Mouse (Mus musculus): Measurements from ENCODE around the gene Tbc1d9b. TPM values are rescaled to one million over a fixed set of nuclear protein-coding genes. Genes with fewer than 3 reads are reported as not detected.
"Not testable (repeated sequence)": the region's sequence is repeated elsewhere in the genome, so short reads cannot be mapped to it uniquely, and the experiment has no call there.

Gene Tbc1d9b
- 37.4 and 52.9 TPM in 2 replicates for polyA plus RNA-seq (2012; rRNA removed)

DNA sequence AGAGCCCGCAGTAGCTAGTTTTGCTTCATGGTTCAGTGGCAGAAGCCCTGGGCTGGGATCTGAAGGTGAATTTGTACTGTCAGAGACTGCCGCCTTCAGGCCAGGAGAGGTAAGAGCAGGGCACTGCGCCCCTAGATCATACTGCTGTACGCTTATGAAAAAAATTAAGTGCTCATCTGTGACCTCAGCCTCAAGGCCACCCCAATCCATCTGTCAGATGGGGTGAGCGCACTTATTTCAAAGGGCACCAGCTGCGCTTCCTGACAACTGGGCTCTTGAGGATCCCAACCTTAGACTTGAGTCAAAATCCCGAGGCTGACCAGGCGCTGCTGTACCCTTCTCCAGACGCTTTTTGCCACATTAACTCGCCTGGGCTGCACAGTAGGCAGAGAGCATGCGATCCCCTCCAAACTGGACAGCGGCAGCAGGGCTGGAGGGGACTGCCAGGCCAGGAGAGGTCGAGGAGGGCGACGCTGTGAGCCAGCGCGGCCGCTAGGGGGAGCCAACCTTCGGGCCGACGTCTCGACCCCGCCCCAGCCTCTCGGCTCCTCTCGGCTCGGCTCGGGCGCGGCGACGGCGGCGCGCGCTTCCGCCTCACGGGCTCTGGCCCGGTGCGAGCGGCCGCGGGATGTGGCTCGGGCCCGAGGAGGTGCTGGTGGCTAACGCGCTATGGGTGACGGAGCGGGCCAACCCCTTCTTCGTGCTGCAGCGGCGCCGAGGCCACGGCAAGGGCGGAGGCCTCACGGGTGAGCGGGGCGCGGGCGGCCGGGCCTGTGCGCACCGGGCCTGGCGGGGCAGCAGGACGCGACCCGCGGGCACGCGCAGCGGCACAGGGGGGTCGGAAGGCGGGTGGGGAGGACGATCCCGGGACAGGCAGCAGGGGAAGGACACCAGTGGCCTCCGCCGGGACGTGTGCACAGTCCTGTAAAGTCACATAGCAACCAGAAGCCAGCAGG lies at the start of gene Tbc1d9b:
Tbc1d9b (plus strand) TSS at position 586 of the 956 bp plus-strand sequence.
- TF ChIP-seq CTCF (IDR thresholded peaks at IDR 0.05; ENCODE audit: borderline replicate concordance, extremely low read depth, insufficient read depth, insufficient read length), result peak; percentile 96
- peak; percentile 97 for TF ChIP-seq POLR2A (IDR thresholded peaks at IDR 0.05; ENCODE audit: borderline replicate concordance, extremely low read depth, insufficient read depth, insufficient read length, poor library complexity, severe bottlenecking)
- DNase-seq (ENCODE audit: low read depth), result peak; percentile 94

DNA sequence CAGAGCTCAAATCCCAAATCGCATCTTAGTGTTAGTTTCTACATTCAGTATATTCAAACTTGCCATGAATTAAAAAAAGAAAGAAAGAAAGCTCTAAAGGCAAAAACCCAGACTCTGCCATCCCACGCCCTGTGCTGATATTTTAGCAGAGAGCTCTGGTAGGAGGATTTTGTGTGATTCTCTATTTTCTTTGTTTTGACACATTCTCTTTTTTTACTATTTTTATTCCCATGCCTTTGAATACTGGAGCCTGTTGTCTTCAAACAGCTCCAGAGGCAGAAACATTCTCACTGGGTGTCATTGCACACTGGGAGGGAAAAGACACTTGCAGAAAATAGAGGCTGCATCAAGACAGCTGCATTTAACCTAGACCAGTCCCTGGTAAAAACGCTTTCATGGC lies 45.0 kb upstream of the Tbc1d9b start:
- TF ChIP-seq POLR2A (IDR thresholded peaks at IDR 0.05; ENCODE audit: borderline replicate concordance, extremely low read depth, insufficient read depth, insufficient read length, poor library complexity, severe bottlenecking) (no peak), CTCF (IDR thresholded peaks at IDR 0.05; ENCODE audit: borderline replicate concordance, extremely low read depth, insufficient read depth, insufficient read length) (no peak)
- no peak for DNase-seq (ENCODE audit: low read depth)

DNA sequence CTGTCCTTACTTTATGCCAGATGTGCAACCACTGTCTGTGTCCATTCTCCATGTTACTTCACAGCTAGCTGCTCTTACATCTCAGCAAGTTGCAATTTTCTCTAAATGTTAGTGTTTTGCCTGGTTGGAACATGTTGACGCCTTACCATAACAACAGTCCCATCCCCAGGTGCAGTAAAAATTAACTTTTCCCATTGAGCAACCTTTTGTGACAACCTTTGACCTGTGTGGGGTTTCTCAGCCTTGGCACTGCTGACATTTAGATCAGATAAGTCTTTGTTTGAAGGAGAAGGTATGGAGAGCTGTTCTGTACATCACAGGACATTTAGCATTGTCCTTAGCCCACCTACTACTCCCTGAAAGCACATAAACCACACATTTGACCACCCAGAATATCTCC lies 41.4 kb upstream of the Tbc1d9b start:
- TF ChIP-seq CTCF (IDR thresholded peaks at IDR 0.05; ENCODE audit: borderline replicate concordance, extremely low read depth, insufficient read depth, insufficient read length) (no peak), POLR2A (IDR thresholded peaks at IDR 0.05; ENCODE audit: borderline replicate concordance, extremely low read depth, insufficient read depth, insufficient read length, poor library complexity, severe bottlenecking) (no peak)

DNA sequence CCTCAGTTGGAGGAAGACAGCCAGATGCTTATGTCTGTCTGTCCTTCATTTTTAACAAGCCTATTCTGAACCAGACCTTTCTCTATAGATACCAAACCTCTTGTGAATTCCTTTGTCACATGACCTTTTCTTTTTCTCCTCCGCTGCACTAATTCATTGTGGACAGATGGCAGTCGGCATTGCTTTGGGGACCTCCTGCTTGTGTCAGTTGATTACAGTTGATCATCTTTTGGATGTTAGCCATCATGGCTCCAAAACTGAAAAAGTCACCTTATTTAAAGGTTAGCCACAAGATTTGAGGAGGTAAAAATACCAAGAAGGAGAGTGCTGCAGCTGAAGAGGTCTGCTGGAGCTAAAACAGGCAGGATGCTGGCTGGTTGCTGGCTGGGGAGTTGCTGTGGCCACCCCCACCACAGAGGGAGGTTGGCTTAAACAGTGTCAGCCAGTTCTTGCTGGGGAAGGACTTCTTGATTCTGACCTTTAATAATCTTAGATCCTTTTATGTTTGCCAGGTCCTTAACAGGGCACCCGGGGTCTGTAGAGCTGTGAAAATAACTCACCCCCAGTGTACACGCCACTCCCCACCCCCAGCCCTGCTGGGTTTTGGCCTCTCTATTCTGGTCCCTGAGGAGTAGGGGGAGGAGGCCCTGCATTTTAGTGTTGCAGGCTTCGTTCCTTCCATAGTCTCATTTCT lies 40.1 kb upstream of the Tbc1d9b start:
- DNase-seq (ENCODE audit: low read depth), result peak; percentile 56
- TF ChIP-seq CTCF (IDR thresholded peaks at IDR 0.05; ENCODE audit: borderline replicate concordance, extremely low read depth, insufficient read depth, insufficient read length) (no peak), POLR2A (IDR thresholded peaks at IDR 0.05; ENCODE audit: borderline replicate concordance, extremely low read depth, insufficient read depth, insufficient read length, poor library complexity, severe bottlenecking) (no peak)

More for the DNA sequence above, 41.4 kb upstream of the Tbc1d9b start:
- no peak for DNase-seq (ENCODE audit: low read depth)

DNA sequence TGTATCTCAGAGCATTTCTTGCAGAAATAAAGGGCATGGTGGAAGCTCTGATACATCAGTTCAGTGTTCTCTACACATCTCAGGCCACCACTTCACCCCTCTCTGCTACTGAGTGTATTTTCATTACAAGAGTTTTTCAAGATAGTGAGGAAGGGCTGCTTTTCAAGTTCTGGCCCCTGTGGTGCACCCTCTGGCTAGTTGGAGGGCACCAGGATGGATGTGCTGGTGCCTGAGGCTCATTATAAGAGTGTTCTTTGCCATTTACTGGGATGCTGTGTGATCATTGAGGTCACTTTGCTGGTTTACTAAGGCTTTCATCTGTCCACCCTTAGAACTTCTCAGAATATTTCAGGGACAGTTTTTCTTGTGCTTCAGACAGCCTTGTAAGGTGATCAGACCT lies 39.5 kb upstream of the Tbc1d9b start:
- DNase-seq (ENCODE audit: low read depth), result peak; percentile 30
- TF ChIP-seq POLR2A (IDR thresholded peaks at IDR 0.05; ENCODE audit: borderline replicate concordance, extremely low read depth, insufficient read depth, insufficient read length, poor library complexity, severe bottlenecking) (no peak), CTCF (IDR thresholded peaks at IDR 0.05; ENCODE audit: borderline replicate concordance, extremely low read depth, insufficient read depth, insufficient read length) (no peak)

DNA sequence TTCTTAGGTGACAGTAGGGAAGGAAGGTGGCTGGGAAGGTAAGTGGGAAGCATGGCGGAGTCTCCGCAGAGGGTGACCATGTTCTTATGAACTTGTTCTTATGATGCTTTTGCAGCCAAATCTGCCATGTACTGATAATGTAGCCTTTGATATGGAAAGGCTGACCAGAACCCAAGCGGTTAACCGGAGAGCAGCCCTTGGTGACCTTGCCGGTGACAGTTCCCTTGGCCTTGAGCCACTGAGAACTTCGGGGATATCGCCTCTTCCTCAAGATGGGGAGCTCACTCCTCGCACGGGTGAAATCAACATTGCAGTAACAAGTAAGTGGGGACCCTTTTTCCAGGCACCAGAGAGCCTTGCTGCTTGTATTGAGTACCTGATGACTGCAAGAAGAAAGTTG lies 35.5 kb upstream of the Tbc1d9b start:
- no peak for TF ChIP-seq CTCF (IDR thresholded peaks at IDR 0.05; ENCODE audit: borderline replicate concordance, extremely low read depth, insufficient read depth, insufficient read length)
- TF ChIP-seq POLR2A (IDR thresholded peaks at IDR 0.05; ENCODE audit: borderline replicate concordance, extremely low read depth, insufficient read depth, insufficient read length, poor library complexity, severe bottlenecking), result no peak
- no peak for DNase-seq (ENCODE audit: low read depth)

DNA sequence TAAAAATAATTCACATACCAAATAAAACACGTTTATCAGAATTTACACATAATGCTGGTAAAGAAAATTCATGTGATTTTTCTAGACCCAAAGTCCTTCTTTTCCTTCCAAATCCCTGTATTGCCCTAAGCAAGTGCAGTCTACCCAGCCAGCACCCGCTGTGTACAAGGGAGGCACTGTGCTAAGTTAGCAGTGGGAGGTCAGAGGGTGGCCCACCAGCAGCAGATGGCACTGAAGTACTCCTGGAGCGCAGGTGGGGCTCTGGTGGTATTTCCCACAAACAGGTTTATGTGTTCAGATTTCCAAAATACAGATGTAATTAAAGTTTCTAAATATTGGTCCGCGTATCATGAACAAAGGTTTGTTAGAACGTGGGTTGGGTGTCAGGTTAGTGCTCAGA lies 34.1 kb upstream of the Tbc1d9b start:
- no peak for DNase-seq (ENCODE audit: low read depth)
- TF ChIP-seq POLR2A (IDR thresholded peaks at IDR 0.05; ENCODE audit: borderline replicate concordance, extremely low read depth, insufficient read depth, insufficient read length, poor library complexity, severe bottlenecking), result no peak
- no peak for TF ChIP-seq CTCF (IDR thresholded peaks at IDR 0.05; ENCODE audit: borderline replicate concordance, extremely low read depth, insufficient read depth, insufficient read length)

DNA sequence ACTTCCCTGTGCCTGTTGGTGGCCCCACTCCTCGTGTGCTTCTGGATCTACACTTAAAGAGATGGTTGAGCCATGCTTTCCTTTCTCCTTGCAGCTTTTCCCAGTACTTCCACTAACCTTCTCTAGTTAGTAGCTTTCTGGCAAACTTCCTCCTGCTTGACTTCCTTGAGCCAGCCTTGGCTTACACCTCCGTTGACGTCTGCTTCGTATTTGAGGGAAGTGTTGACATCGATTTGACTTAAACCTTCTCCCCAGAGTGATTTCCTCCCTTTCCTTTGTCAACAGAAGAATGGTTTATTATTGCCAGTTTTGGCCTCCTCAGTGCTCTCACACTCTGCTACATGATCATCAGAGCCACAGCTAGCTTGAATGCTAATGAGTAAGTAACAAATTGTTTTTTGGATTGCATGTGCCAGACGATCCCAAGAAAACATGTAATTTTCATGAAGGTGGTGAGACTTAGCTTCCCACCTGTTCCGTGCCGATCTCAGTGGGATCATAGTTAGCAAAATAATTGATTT lies 32.2 kb upstream of the Tbc1d9b start:
- peak; percentile 26 for DNase-seq (ENCODE audit: low read depth)
- TF ChIP-seq POLR2A (IDR thresholded peaks at IDR 0.05; ENCODE audit: borderline replicate concordance, extremely low read depth, insufficient read depth, insufficient read length, poor library complexity, severe bottlenecking), result no peak
- no peak for TF ChIP-seq CTCF (IDR thresholded peaks at IDR 0.05; ENCODE audit: borderline replicate concordance, extremely low read depth, insufficient read depth, insufficient read length)

DNA sequence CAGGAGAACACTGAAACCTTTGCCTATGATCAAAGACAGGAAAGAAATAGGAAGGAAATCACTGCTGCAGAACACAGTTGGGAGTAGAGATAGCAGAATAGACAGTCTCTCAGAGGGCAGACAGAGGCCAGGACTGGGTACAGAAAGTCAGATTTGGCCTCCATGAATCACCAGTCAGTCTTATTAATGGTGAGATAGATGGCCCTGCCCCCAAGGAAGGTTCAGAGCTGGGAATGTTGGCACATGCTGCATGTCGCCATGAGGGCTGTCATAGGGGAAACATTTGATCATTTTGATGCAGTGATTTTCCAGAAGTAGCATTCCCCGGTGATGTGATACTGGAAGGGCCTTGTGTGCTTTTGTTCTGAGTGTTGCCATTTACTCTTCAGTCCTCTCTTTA lies 31.5 kb upstream of the Tbc1d9b start:
- no peak for TF ChIP-seq CTCF (IDR thresholded peaks at IDR 0.05; ENCODE audit: borderline replicate concordance, extremely low read depth, insufficient read depth, insufficient read length)
- no peak for TF ChIP-seq POLR2A (IDR thresholded peaks at IDR 0.05; ENCODE audit: borderline replicate concordance, extremely low read depth, insufficient read depth, insufficient read length, poor library complexity, severe bottlenecking)
- no peak for DNase-seq (ENCODE audit: low read depth)

DNA sequence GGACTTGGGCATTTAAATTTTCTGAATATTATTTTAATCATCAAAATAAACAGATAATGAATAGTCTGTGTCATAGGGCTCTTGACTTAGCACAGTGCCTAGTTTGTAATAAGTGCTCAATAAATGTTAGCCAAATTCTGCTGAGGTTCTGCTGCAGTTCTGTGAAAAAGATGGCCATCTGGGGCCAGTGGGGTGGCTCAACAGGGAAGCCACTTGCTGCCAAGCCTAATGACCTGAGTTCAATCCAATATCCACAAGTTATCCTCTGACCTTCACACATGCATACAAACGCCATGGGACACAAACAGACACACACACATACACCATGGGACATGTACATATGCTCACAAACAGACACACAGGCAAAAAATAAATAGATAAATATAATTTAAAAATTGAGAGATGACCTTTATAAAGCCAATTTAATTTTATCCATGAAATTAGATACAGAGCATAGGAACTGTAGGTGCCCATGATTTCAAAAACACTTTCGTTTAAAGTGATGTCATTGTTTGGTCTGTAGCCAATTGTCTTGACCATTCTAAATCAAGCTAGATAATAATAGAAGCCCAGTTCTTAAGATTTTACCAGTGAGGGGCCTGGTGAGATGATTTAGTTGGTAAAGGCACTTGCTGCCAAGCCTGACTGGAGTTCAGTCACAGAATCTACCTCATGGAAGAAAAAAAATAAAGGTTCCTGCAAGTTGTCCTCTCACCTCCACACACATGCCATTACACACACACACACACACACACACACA lies 30.5 kb upstream of the Tbc1d9b start:
- TF ChIP-seq POLR2A (IDR thresholded peaks at IDR 0.05; ENCODE audit: borderline replicate concordance, extremely low read depth, insufficient read depth, insufficient read length, poor library complexity, severe bottlenecking) (no peak), CTCF (IDR thresholded peaks at IDR 0.05; ENCODE audit: borderline replicate concordance, extremely low read depth, insufficient read depth, insufficient read length) (no peak)
- DNase-seq (ENCODE audit: low read depth), result no peak

DNA sequence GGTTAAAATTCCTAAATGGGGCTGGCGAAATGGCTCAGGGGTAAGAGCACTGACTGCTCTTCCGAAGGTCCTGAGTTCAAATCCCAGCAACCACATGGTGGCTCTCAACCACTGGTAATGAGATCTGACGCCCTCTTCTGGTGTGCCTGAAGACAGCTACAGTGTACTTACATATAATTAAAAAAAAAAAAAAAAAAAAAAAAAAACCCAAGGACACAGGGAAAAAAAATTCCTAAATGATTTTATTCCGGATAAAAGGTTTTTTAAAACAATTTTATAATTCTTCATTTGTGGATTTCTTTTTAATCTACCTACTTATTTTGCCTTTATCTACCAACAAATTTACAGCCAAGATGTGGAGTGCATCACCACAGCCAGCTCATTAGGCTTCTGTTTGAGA lies 29.2 kb upstream of the Tbc1d9b start:
- DNase-seq (ENCODE audit: low read depth), result not testable (repeated sequence)
